ENCODE assay signal across 8 mouse cellular contexts in genomic region chr7:30729396-30730063, GRCm38 (mm10). TPM values are rescaled to one million over a fixed set of nuclear protein-coding genes. Genes with fewer than 3 reads are reported as not detected.
A peak's percentile ranks its signal among the peaks of the same experiment; 100 is the strongest.
DNase-seq lines count a peak whose midpoint lies in the region; ATAC-seq lines count a peak whose summit lies in the region.

Tmem147 (minus strand) TSS chr7:30729540.

- ATAC-seq in intestine, embryonic 14.5 days (replicated peaks; ENCODE audit: low FRiP score, low TSS enrichment, low read depth), result peak; percentile 99

- peak within 1 kb of the TSS; percentile 85 for H3K4me3 ChIP-seq in intestine, embryonic 14.5 days (ENCODE audit: low read depth, low read length)

- peak within 1 kb of the TSS; percentile 77 for H3K4me2 ChIP-seq in intestine, embryonic 14.5 days (ENCODE audit: low read length)

- H3K9ac ChIP-seq in intestine, embryonic 14.5 days (ENCODE audit: low read length), result peak within 1 kb of the TSS; percentile 74

- under 1% methylated on average over 60 of the region's 60 CpGs for WGBS in intestine, embryonic 14.5 days

- H3K36me3 ChIP-seq in intestine, embryonic 14.5 days (ENCODE audit: control insufficient read depth, insufficient read depth, low read length), result peaks cover 21% of the 10 kb centered on the region; the same call in 1 of the 2 replicates

- H3K9me3 ChIP-seq in intestine, embryonic 14.5 days (ENCODE audit: control insufficient read depth, low read length), result no peaks in the 10 kb centered on the region

- H3K4me1 ChIP-seq in intestine, embryonic 14.5 days (replicated peaks; ENCODE audit: control insufficient read depth, insufficient read depth, low read length), result peaks cover 12% of the 10 kb centered on the region

- peak; percentile 96 to 97 for DNase-seq in adrenal gland, adult 18-20 months (ENCODE audit: low spot score in 2 of 2)
- DNase-seq in embryo, embryonic 11 days, result peak; percentile 98
- peak; percentile 93 for DNase-seq in gastrocnemius, postnatal 25 days
- peak; percentile 99 for DNase-seq in intestine, embryonic 14.5 days (ENCODE audit: low spot score)
- DNase-seq in left cerebral cortex, postnatal 14 days (ENCODE audit: low spot score in 2 of 2), result peak; percentile 96
- DNase-seq in mesoderm, embryonic 11.5 days (ENCODE audit: low read depth, low spot score), result peak; percentile 96
- peak; percentile 94 to 95 for DNase-seq in right cerebral cortex, postnatal 36 days (ENCODE audit: low spot score in 2 of 2)
- DNase-seq in yolk sac, embryonic 10.5 days (ENCODE audit: low spot score), result peak; percentile 95

- intact Hi-C loops in left cerebral cortex, postnatal 14 days (cut with DNase I), result no loop called here

- peak within 1 kb of the TSS; percentile 88 for H3K27ac ChIP-seq in intestine, embryonic 14.5 days (ENCODE audit: low read depth)

- no peaks in the 10 kb centered on the region for H3K27me3 ChIP-seq in intestine, embryonic 14.5 days (replicated peaks; ENCODE audit: control insufficient read depth, insufficient read depth, low read length)

RNA-seq across cellular contexts. Expression of gene Tmem147, which starts in this region (rescaled TPM):
- 100 to 1,000 TPM; 197 to 214 TPM for total RNA-seq in adrenal gland, adult 18-20 months (2021)
- total RNA-seq in gastrocnemius, postnatal 25 days (2021), result 100 to 1,000 TPM; 283 to 405 TPM
- 213 and 238 TPM in 2 replicates for polyA plus RNA-seq in intestine, embryonic 14.5 days (2014; fragmentation: Nextera tagmentation; extraction: Ambion mirVana)
- 100 to 1,000 TPM; 137 TPM for total RNA-seq in left cerebral cortex, postnatal 14 days (2021)

Comparison
In these comparisons a context has a peak if more than half of its experiments do, and no peak if none do; other contexts are left out.
1. Peak in every context shown above with its lines: DNase-seq, ATAC-seq, H3K4me3 ChIP-seq and H3K27ac ChIP-seq.